Mouse (Mus musculus): Measurements from ENCODE around the gene Olfr692. TPM values are rescaled to one million over a fixed set of nuclear protein-coding genes. Genes with fewer than 3 reads are reported as not detected.
A peak's percentile ranks its signal among the peaks of the same experiment; 100 is the strongest.
"Not testable (repeated sequence)": the region's sequence is repeated elsewhere in the genome, so short reads cannot be mapped to it uniquely, and the experiment has no call there.

Olfr692 gene
- not detected for total RNA-seq (2022)

GRCm38 (mm10) chr7:105367930-105368329, at the start of gene Olfr692:
Olfr692 (plus strand) TSS chr7:105368230.
- no peak for DNase-seq (ENCODE audit: low spot score in 2 of 2)

- no peak for DNase-seq (ENCODE audit: low spot score in 2 of 2)
These were observed 42.7 kb upstream of the Olfr692 start for GRCm38 (mm10) chr7:105325302-105325701.

- DNase-seq (ENCODE audit: low spot score in 2 of 2), result no peak
These were observed 34.0 kb upstream of the Olfr692 start, which contains the start of gene Olfr690 for GRCm38 (mm10) chr7:105334004-105334403. Olfr690 (minus strand) TSS chr7:105334104.

- DNase-seq (ENCODE audit: low spot score in 2 of 2), result no peak
These were observed 25.9 kb upstream of the Olfr692 start, which contains the start of gene Olfr691 for GRCm38 (mm10) chr7:105342170-105342569. Olfr691 (minus strand) TSS chr7:105342270.

- DNase-seq (ENCODE audit: low spot score in 2 of 2), result no peak
These were observed 25.3 kb upstream of the Olfr692 start for GRCm38 (mm10) chr7:105342752-105343151.

- not testable (repeated sequence) for DNase-seq (ENCODE audit: low spot score in 2 of 2)
These were observed 12.0 kb upstream of the Olfr692 start for GRCm38 (mm10) chr7:105356064-105356463.

- not testable (repeated sequence) for DNase-seq (ENCODE audit: low spot score in 2 of 2)
These were observed 11.5 kb upstream of the Olfr692 start for GRCm38 (mm10) chr7:105356487-105356886.

- no peak for DNase-seq (ENCODE audit: low spot score in 2 of 2)
These were observed 6.3 kb upstream of the Olfr692 start for GRCm38 (mm10) chr7:105361713-105362112.

GRCm38 (mm10) chr7:105367268-105367667, 762 bp upstream of the Olfr692 start:
- no peak for DNase-seq (ENCODE audit: low spot score in 2 of 2)

- DNase-seq (ENCODE audit: low spot score in 2 of 2), result no peak
These were observed 491 bp downstream of the Olfr692 start for GRCm38 (mm10) chr7:105368521-105368920.

- DNase-seq (ENCODE audit: low spot score in 2 of 2), result no peak
These were observed 4.9 kb downstream of the Olfr692 start for GRCm38 (mm10) chr7:105372912-105373311.

GRCm38 (mm10) chr7:105373509-105373908, 5.5 kb downstream of the Olfr692 start:
- DNase-seq (ENCODE audit: low spot score in 2 of 2), result no peak

- DNase-seq (ENCODE audit: low spot score in 2 of 2), result no peak
These were observed 5.9 kb downstream of the Olfr692 start for GRCm38 (mm10) chr7:105373976-105374375.

- DNase-seq (ENCODE audit: low spot score in 2 of 2), result no peak
These were observed 6.8 kb downstream of the Olfr692 start, which contains the start of gene Gm5901 for GRCm38 (mm10) chr7:105374866-105375265. Gm5901 (plus strand) TSS chr7:105375038.

GRCm38 (mm10) chr7:105380329-105380728, 12.3 kb downstream of the Olfr692 start:
- no peak for DNase-seq (ENCODE audit: low spot score in 2 of 2)

- no peak for DNase-seq (ENCODE audit: low spot score in 2 of 2)
These were observed 19.7 kb downstream of the Olfr692 start for GRCm38 (mm10) chr7:105387696-105388095.

- DNase-seq (ENCODE audit: low spot score in 2 of 2), result no peak
These were observed 22.2 kb downstream of the Olfr692 start for GRCm38 (mm10) chr7:105390236-105390635.

- DNase-seq (ENCODE audit: low spot score in 2 of 2), result no peak
These were observed 26.6 kb downstream of the Olfr692 start for GRCm38 (mm10) chr7:105394606-105395005.

- DNase-seq (ENCODE audit: low spot score in 2 of 2), result no peak
These were observed 27.2 kb downstream of the Olfr692 start for GRCm38 (mm10) chr7:105395131-105395820.

GRCm38 (mm10) chr7:105396126-105396525, 28.1 kb downstream of the Olfr692 start:
- no peak for DNase-seq (ENCODE audit: low spot score in 2 of 2)

GRCm38 (mm10) chr7:105399058-105399934, 31.3 kb downstream of the Olfr692 start:
- no peak for DNase-seq (ENCODE audit: low spot score in 2 of 2)

GRCm38 (mm10) chr7:105399935-105400624, 32.0 kb downstream of the Olfr692 start, which contains the start of gene Fam160a2:
Fam160a2 (minus strand) TSS chr7:105400054.
- peak; percentile 99 for DNase-seq (ENCODE audit: low spot score in 2 of 2)
